Mouse (Mus musculus): Measurements from ENCODE around the gene Fbxo44. TPM values are rescaled to one million over a fixed set of nuclear protein-coding genes. Genes with fewer than 3 reads are reported as not detected.
A peak's percentile ranks its signal among the peaks of the same experiment; 100 is the strongest.
"Not testable (repeated sequence)": the region's sequence is repeated elsewhere in the genome, so short reads cannot be mapped to it uniquely, and the experiment has no call there.

Gene Fbxo44
- total and polyA plus RNA-seq, 3 experiments: 11.4 to 20.4 (median 16.3) TPM

DNA sequence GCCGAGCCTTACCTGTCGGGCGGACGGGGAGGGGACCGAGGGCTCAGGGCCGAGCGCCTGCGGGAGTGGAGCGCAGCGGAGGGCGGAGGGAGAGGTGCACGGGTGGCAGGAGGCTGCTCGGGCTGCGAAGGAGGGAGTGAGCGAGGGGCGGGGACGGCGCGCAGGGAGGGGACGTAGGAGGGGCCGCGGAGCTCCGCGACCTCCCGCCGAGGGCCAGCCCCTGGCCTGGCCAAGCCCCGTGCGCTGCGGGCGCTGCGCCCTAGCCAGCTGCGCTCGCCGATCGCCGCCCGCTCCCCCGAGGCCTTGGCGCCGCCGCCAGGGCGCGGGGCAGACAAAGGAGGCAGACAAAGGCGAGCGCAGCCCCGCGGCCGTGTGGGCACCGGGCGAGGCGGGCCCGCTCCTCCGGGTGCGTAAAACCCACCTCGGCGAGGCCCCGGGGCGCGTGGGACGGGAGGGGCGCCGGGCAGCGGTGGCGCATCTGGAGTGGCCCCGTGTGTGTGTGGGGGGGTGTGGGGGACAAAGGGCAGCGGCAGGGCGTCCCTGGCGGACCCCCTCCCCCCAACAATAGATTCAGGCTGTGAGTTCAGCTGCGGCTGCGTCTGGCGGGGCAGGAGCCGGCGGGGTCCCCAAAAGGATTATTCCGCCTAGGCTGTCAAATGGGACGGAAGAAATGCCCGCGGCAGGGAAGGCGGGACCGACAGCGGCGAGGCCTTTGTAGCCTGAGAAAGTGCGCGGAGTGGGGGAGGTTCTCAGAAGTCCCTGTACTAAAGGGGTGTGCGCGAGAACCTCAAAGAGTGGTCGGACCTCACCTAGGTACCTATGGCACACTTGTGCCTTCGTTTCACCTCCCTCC is 29.5 kb downstream of the Fbxo44 start, which contains the start of gene Draxin:
Gene Draxin (minus strand): TSS at position 138 of the 853 bp plus-strand sequence.
- DNase-seq: peak; percentile 77

GRCm38 (mm10) chr4:148130133-148130532 is 30.1 kb downstream of the Fbxo44 start, which contains the start of gene Mad2l2:
Gene Mad2l2, plus strand, starts transcription at chr4:148130384.
- no peak for DNase-seq

DNA sequence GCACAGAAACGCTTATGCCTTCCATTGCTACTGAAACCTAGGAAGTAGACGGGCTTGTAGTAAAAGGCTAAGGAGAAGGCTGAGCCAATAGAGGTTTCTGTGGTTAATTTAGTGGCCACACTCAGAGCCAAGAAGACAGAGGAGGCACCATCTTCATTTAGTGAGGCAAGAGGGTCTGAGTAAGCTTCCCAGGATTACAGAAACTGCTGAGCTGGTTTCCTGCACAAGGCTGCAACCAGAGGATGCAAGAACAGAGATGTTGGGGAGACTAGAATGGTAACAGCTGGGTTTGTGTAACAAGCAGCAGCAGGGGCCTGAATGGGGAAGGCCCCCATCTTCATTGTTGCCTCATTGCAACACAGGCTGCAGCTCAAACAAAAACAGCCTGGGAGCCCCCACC is 31.6 kb downstream of the Fbxo44 start:
- no peak for DNase-seq

GRCm38 (mm10) chr4:148128241-148128640 is 32.0 kb downstream of the Fbxo44 start:
- DNase-seq: no peak

DNA sequence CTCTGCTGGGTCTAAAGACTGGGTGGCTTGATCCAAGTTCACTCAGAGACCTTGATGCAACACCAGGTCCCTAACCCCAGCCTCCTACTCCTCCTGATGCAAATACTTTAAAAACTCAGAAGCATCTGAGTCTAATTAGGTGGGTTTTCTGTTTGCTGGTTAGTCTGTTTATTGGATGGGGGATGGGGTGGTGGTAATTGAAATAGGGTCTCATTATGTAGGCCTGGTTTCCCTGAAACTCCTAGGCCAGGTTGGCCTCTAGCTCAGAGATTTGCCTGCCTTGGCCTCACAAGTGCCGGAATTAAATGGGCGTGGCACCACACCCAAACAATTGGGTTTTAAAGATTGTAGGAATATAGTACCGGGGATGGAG is 37.6 kb downstream of the Fbxo44 start:
- DNase-seq: no peak

GRCm38 (mm10) chr4:148121982-148122693 is 38.1 kb downstream of the Fbxo44 start:
- no peak for DNase-seq

DNA sequence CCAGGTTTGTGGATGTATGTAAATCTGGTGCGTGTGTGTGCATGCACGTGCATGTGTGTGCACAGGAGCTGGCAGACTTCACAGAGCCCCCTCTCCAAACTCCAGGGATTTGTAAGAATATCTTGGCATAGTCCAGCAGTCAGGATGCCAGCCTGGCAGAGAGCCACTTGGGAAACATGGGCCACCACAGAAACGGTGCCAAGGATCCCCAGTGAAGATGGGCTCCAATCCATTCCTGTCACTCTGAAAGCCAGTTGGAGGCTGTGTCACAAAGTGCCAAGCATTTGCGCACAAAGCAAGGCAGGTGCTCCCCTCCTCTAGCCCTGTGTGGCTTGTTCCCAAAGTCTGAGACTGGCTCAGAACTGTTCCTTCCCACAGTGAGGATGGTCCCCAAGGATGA is 38.9 kb downstream of the Fbxo44 start:
- no peak for DNase-seq

GRCm38 (mm10) chr4:148120555-148120954 is 39.7 kb downstream of the Fbxo44 start:
- no peak for DNase-seq

GRCm38 (mm10) chr4:148119578-148119977 is 40.7 kb downstream of the Fbxo44 start:
- not testable (repeated sequence) for DNase-seq

DNA sequence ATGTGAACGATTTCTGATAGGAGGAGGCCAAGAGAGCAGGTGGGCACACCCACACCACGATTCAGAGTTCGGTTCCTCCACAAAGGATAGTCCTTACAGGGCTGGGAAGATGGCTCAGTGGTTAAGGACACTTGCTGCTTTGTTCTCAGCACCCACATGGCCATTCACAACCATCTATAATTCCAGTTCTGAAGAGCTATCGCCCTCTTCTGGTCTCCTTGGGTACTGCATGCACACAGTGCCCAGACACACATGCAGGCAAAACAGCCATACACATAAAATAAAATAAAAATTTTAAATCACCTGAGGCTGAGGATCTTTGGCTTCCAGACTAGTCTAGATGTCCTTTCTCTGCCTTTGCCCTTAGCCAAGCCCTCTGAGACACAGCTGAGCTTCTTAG is 42.9 kb downstream of the Fbxo44 start:
- no peak for DNase-seq

- DNase-seq: no peak
Observed at GRCm38 (mm10) chr4:148116657-148117056, 43.6 kb downstream of the Fbxo44 start.

DNA sequence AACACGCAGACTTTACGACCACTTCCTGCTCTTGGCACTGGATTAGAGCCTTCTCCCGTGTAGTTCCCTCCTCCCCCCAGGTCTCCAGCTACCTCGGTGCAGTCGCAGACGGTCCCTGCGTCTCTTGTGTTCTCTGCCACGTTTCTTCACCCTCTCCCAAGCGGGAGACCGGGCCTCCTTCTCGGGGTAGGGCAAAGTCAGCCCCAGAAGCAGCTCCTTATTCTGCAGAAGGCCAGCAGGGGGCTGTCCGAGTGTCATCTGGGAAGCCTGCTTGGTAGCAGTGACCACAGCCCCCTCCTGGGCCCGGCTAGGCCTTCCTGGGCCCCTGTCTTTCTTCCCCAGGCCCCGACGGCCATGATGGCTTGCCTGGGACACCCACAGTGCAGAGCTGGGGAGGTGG is 44.8 kb downstream of the Fbxo44 start:
- no peak for DNase-seq

GRCm38 (mm10) chr4:148114758-148115391 is 45.4 kb downstream of the Fbxo44 start:
- DNase-seq: peak; percentile 85

- no peak for DNase-seq
Observed at GRCm38 (mm10) chr4:148112519-148112918, 47.8 kb downstream of the Fbxo44 start.

- no peak for DNase-seq
Observed at GRCm38 (mm10) chr4:148109215-148109614, 51.1 kb downstream of the Fbxo44 start.

DNA sequence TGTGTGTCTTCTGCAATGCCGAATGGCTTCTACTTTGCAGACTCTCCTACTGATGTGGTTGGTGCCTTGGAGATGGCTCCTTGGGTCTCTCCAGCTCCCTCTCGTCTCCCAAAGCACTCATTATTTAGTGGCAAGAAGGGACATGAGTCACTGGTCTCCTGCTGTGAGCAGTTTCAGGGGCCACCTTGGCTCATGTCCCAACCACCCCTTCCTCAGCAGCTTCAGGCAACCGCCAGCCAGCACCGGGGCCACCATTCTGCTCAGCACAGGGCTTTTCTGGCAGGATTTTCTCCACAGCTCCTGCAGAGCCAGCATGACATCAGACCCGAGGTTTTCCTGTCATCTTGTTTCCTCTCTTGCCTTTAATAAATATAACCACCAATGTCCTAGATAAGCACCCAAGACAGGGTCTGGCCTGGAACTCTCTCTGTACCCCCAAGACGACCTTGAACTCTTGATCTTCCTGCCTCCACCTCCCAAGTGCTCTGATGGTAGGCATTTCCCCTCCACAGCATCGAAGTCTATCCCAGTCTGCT is 51.6 kb downstream of the Fbxo44 start:
- no peak for DNase-seq

DNA sequence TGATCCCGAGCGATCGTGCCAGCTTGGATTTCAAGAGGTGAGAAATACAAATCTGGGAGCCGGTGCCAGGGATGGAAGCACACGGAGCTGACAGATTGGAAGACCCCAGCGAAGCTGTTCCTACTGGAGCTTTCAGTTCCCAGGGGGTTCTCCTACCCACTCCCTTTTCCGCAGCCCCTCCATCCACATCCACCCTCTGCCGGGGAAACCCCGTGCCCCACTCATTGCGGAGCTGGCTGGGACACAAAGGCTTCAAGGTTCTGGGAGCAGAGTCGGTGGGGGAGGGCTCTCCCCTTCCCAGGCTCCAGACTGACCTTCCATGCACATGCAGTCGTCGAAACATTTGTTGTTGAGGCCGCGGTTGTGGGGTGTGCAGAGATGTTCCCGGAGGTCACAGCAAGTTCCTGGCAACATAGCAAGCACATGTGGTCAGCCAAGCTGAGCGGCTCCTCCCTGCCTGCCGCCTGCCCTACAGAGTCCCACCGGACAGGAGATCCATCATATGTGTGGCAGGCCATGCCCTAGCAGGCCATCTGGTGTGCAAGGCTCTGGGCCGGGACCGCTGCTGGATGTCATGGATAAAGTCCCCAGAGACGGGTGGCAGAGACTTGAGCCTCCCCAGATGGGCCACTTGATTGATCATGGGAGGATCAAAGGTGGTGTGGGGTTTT is 52.5 kb downstream of the Fbxo44 start:
- DNase-seq: no peak

GRCm38 (mm10) chr4:148104146-148104545 is 56.1 kb downstream of the Fbxo44 start:
- no peak for DNase-seq
